Mouse (Mus musculus) layer of hippocampus, adult 6 months (tissue): ENCODE measurements around the gene Carmil2. TPM values are rescaled to one million over a fixed set of nuclear protein-coding genes. Genes with fewer than 3 reads are reported as not detected.

Source experiments
- long read RNA-seq, 2 experiments: library from polyadenylated mRNA; unstranded; transcript quantifications; one replicate each; pipeline ENCODE4 v2.0.0; 2019 to 2020
- polyA plus RNA-seq: library from polyadenylated mRNA; unstranded; fragments of <200 nt; fragmentation: Nextera tagmentation; gene quantifications from 2 replicates; pipeline ENCODE4 v1.2.3, GENCODE M21; 2021

Carmil2 gene
- 20.9 and 32.8 TPM in 2 replicates for polyA plus RNA-seq
- long read RNA-seq, experiment 1, partial matches to known transcripts: 38 of 43 reads
- long read RNA-seq, experiment 1, other reads (novel, unspliced or antisense): 5 of 43 reads
- long read RNA-seq, experiment 2, partial matches to known transcripts: 308 of 334 reads
- long read RNA-seq, experiment 2, other reads (novel, unspliced or antisense): 26 of 334 reads

DNA sequence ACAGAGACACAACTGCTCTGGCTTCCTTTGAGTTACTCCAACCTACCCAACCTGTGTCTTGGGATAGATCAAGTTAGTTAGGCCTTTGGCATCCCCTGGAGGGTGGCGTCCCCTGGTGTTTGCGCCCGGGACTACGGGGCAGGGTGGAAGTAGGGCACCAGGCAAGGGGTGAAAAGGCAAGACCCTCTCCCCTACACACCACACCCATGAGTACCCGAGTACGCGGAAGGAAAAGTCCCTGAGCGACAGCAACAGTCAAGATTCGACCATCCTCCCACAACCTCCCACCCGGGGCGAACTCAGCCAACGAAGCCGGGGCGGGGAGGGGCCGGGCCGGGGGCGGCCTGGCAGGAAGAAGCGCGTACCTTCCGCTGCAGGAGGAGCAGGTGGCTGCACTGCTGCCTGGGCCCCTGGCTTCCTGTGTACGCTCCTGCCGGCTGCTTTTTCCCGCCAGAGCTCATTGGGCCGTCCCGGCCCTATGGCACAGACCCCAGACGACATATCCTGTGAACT, at the start of gene Carmil2:
TSS of gene Carmil2 (plus strand) at position 479 of the 513 bp plus-strand sequence.

DNA sequence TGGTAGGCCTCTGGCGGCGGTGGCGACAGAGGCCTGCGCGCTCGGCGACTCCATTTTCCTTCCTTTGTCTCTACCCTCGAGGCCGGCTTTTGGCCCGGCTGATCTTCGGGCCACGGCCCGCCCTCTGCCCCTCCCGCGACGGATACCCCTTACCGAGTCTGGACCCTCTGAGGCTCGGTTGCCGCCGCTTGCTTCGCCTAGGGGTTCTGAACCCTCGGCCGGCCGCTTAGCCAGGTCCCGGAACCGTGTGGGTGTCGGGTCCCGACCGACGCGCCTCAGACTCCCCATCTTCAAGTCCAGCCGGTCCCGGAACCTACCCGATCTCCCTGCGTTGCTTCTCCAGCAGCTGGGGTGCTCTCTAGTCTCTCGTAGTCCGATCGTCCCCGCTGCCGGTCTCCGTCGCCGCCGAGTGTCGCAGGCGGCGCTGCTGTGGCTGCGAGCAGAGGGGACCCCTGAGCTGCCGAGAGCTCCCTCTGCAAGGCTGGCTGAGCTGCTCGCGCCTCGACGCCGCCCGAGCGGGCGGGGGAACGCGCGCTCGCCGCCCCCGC, 49.0 kb upstream of the Carmil2 start, which contains the start of gene Agrp:
TSS of gene Agrp (minus strand) at position 431 of the 548 bp plus-strand sequence.

DNA sequence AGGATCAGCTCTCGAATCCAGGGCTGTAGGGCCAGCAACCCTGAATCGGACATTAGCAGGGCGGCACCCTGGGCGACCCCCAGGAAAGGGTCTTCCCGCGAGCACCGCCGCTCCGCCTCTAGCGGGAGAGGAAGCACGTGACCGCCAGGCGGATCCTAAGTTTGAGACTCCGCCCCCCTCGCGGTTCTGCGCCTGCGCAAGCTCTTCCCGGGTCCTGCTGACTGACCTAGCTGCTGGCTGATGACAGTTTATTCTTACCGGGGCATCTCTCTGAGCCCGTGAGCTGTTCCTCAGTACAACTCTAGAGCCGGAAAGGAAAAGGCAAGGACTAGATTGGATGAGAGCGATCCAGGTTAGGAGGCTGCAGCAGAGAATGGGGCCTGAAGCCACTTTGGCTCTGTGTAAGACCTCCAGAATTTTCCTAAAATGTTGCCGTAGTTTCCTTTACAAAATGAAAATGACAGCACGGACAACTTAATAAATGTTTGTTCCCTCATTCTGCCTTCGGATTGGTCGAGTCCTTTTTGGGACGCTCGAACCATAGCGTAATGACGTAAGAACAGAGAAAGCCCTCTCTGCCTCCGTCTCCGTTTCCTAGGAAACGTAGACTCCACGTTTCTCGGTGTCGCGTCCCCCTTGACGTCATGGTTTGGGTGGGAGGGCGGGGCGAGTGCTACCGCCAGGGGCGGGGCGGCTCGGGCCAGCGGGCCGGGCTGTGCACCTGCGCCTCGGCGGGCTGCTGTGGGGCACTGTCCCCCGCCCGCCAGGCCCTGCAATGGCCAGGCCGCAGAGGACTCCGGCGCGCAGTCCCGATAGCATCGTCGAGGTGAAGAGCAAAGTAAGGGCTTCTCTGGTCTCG, 15.1 kb downstream of the Carmil2 start, which contains the start of the genes Acd and Pard6a:
TSS of gene Acd (minus strand) at position 137 of the 859 bp plus-strand sequence.
TSS of gene Pard6a (plus strand) at position 183 of the 859 bp plus-strand sequence.

DNA sequence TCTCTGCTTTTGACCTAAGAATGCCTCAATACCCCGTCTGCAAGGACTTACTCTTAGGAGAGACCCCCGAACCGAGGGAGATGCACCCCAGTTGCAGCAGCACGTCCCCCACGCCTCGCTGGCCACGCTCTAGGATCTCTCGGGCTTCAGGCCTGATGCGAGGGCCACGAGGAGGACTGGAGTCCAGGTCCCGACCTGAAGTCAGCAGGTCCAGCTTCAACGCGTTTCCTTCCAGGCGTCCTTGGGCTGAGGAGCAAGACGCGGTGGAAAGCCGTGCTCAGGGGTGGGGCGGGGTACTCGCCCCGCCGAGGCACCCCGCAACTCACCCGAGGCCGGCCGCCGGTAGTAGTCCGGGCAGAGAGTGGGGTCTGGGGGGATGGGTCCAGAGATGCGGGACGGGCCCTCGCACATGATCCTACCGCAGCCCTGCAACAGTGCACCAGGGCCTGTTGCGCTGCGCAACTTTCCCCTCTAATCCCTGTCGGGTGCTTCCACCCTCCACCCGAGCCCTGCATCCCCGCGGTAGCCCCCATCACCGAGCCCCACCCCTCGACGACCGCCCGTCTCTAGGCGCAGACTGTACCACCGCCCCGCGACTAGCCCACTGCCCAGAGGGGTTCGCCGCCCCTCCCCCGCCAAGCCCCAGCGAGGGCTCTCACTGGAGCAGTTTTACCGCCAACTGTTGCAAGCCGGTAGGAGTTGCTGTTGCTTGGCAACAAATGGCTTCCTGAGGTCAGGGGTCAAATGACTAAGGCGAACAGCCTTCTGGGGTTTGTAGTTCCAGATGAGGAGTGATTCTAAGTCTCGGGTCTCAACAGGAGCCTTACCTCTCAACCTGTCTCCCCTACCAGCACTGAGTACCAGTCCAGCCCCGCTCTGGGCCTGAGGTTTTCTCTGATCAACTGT, 21.7 kb downstream of the Carmil2 start, which contains the start of the genes 4933405L10Rik and Enkd1:
TSS of gene 4933405L10Rik (plus strand) at position 158 of the 906 bp plus-strand sequence.
TSS of gene Enkd1 (minus strand) at position 713 of the 906 bp plus-strand sequence.

Other genes starting within 250 kb of the Carmil2 start
- 45.8 and 47.2 TPM in 2 replicates for gene Tppp3, start 214.7 kb upstream of the Carmil2 start, polyA plus RNA-seq
- 18.5 and 23.0 TPM in 2 replicates for gene Zdhhc1, start 189.4 kb upstream of the Carmil2 start, polyA plus RNA-seq
- not detected in 2 replicates for gene Hsd11b2, start 167.5 kb upstream of the Carmil2 start, polyA plus RNA-seq
- gene Atp6v0d1, start 120.2 kb upstream of the Carmil2 start, polyA plus RNA-seq: 112 and 125 TPM in 2 replicates
- gene Ripor1, start 81.0 kb upstream of the Carmil2 start, polyA plus RNA-seq: 44.1 and 57.0 TPM in 2 replicates
- 13.1 and 14.2 TPM in 2 replicates for gene Ctcf, start 49.7 kb upstream of the Carmil2 start, polyA plus RNA-seq
- gene Agrp, start 48.9 kb upstream of the Carmil2 start, polyA plus RNA-seq: 0.40 and 0.55 TPM in 2 replicates
- 32.5 and 41.3 TPM in 2 replicates for gene Acd, start 14.8 kb downstream of the Carmil2 start, polyA plus RNA-seq
- 67.5 and 73.3 TPM in 2 replicates for gene Pard6a, start 14.9 kb downstream of the Carmil2 start, polyA plus RNA-seq
- 0.18 and 0.19 TPM in 2 replicates for gene 4933405L10Rik, start 21.4 kb downstream of the Carmil2 start, polyA plus RNA-seq
- gene Enkd1, start 21.9 kb downstream of the Carmil2 start, polyA plus RNA-seq: 5.8 and 6.3 TPM in 2 replicates
- gene Gfod2, start 72.4 kb downstream of the Carmil2 start, polyA plus RNA-seq: 18.4 and 20.8 TPM in 2 replicates
- gene Ranbp10, start 141.1 kb downstream of the Carmil2 start, polyA plus RNA-seq: 3.1 TPM in 2 replicates
- 0.36 and 0.59 TPM in 2 replicates for gene Tsnaxip1, start 141.5 kb downstream of the Carmil2 start, polyA plus RNA-seq
- 10.9 and 12.0 TPM in 2 replicates for gene Cenpt, start 167.0 kb downstream of the Carmil2 start, polyA plus RNA-seq
- gene Thap11, start 168.9 kb downstream of the Carmil2 start, polyA plus RNA-seq: 45.1 and 53.6 TPM in 2 replicates
- 144 and 150 TPM in 2 replicates for gene Nutf2, start 174.3 kb downstream of the Carmil2 start, polyA plus RNA-seq
- 19.7 and 20.7 TPM in 2 replicates for gene Edc4, start 194.6 kb downstream of the Carmil2 start, polyA plus RNA-seq
- 3.4 and 3.6 TPM in 2 replicates for gene Nrn1l, start 207.3 kb downstream of the Carmil2 start, polyA plus RNA-seq
- 3.7 and 4.3 TPM in 2 replicates for gene Pskh1, start 214.2 kb downstream of the Carmil2 start, polyA plus RNA-seq
- gene Ctrl, start 247.6 kb downstream of the Carmil2 start, polyA plus RNA-seq: not detected in 2 replicates